11 mouse cellular contexts compared by ENCODE assay signal in the genomic region with DNA sequence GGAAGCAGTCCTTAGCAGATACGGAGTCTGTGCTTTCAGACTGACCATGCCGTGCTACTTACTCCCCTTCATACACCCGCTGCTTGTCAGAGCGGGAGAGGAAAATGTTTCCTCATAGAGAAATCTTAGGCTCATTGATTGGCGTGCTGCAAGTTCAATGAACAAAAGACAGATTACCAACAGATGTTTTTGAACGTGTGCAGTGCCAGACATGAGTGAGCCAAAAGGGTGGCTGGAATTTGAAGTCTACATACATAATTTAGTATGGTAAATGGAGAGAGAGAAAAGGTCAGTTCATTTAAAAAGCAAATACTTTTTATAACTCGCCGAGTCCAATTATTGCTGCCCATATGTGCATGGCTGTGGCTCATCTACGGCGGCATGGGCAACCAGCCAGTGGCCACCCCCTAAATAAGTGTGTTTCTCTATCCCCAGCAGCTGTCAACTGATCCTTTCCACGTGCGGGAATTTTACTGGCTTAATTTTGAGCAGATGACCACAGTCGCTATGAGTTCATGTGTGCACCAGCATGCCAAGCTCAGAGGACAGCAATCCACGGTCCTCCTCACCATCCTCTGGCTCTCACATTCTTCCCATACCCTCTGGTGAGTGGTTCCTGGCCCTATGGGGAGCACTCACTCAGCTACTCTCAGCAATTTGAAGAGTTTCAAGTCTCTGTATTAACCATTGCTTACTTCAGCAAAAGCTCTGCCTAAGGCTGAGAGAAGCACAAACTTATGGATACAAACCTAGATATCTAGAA.
DNase-seq lines count a peak whose midpoint lies in the region; ATAC-seq and TF ChIP-seq lines count a peak whose summit lies in the region.
"Had no signal": no experiment of that assay in that cellular context is flagged by ENCODE, and none has a peak within 500 bp of the region (broad histone marks: within the 10 kb centered on the region; RNA-seq: fewer than 3 reads in every experiment).

No protein-coding gene starts in this region.

- H3K4me3 ChIP-seq in midbrain, embryonic 11.5 days (ENCODE audit: low read depth, low read length), result no peak overlapping the region
- no peak overlapping the region for H3K4me3 ChIP-seq in midbrain, embryonic 10.5 days
- H3K4me3 ChIP-seq in forebrain, embryonic 16.5 days (replicated peaks; ENCODE audit: low read length), result no peak overlapping the region
- H3K4me3 ChIP-seq in limb, embryonic 15.5 days, result no peak overlapping the region
- no peak overlapping the region for H3K4me3 ChIP-seq in midbrain, postnatal 0 days (ENCODE audit: low read depth, low read length)

- no peak for TF ChIP-seq CTCF in midbrain, postnatal 0 days (IDR thresholded peaks at IDR 0.05)

- H3K4me2 ChIP-seq in midbrain, embryonic 11.5 days, result no peak overlapping the region
- H3K4me2 ChIP-seq in forebrain, embryonic 16.5 days (ENCODE audit: low read length), result peak overlapping the region; percentile 17; the same call in 1 of the 2 replicates
- H3K4me2 ChIP-seq in limb, embryonic 15.5 days, result peak overlapping the region; percentile 19; the same call in 1 of the 2 replicates
- H3K4me2 ChIP-seq in midbrain, postnatal 0 days (ENCODE audit: low read depth, low read length, poor library complexity, severe bottlenecking), result peak overlapping the region; percentile 24

- DNase-seq in midbrain, embryonic 11.5 days (ENCODE audit: low spot score, missing footprints), result no peak
- no peak for DNase-seq in midbrain, embryonic 10.5 days (ENCODE audit: low spot score)
- peak; percentile 30 for DNase-seq in midbrain, postnatal 0 days (ENCODE audit: low spot score)
- DNase-seq in spleen, postnatal 14 days (ENCODE audit: low spot score in 2 of 2), result no peak
- no peak for DNase-seq in urinary bladder, postnatal 4 days (ENCODE audit: low spot score in 2 of 2)
- DNase-seq: adrenal gland, adult 2 months; heart, adult 11 months had no signal

- no peaks in the 10 kb centered on the region for H3K27me3 ChIP-seq in midbrain, embryonic 11.5 days (ENCODE audit: control insufficient read depth, insufficient read depth, low read length)
- H3K27me3 ChIP-seq in midbrain, embryonic 10.5 days (ENCODE audit: low read depth, poor library complexity, severe bottlenecking), result no peaks in the 10 kb centered on the region
- no peaks in the 10 kb centered on the region for H3K27me3 ChIP-seq in forebrain, embryonic 16.5 days (replicated peaks; ENCODE audit: control insufficient read depth, insufficient read depth, low read length)
- H3K27me3 ChIP-seq in limb, embryonic 15.5 days, result no peaks in the 10 kb centered on the region
- no peaks in the 10 kb centered on the region for H3K27me3 ChIP-seq in midbrain, postnatal 0 days (ENCODE audit: insufficient read depth, low read length)

- WGBS in midbrain, embryonic 11.5 days, result 63% methylated on average over 14 of the region's 14 CpGs
- WGBS in midbrain, embryonic 10.5 days, result 76% methylated on average over 14 of the region's 14 CpGs
- WGBS in forebrain, embryonic 16.5 days, result 20% methylated on average over 14 of the region's 14 CpGs
- whole genome bisulfite sequencing in limb, embryonic 15.5 days, result 28% methylated on average over 14 of the region's 14 CpGs
- WGBS in midbrain, postnatal 0 days, result 31% methylated on average over 14 of the region's 14 CpGs

- H3K4me1 ChIP-seq in midbrain, embryonic 11.5 days (ENCODE audit: control insufficient read depth, insufficient read depth, low read length), result no peaks in the 10 kb centered on the region
- peaks cover 8% of the 10 kb centered on the region; the same call in 1 of the 2 replicates for H3K4me1 ChIP-seq in midbrain, embryonic 10.5 days
- H3K4me1 ChIP-seq in forebrain, embryonic 16.5 days (replicated peaks; ENCODE audit: control insufficient read depth, insufficient read depth, low read length), result peaks cover 7% of the 10 kb centered on the region
- 0 out of 2 replicates have a peak, but pooled peaks cover 7% of the 10 kb centered on the region for H3K4me1 ChIP-seq in limb, embryonic 15.5 days
- H3K4me1 ChIP-seq in midbrain, postnatal 0 days (ENCODE audit: insufficient read depth, low read length), result no peaks in the 10 kb centered on the region; the same call in 1 of the 2 replicates

- no peak overlapping the region for H3K27ac ChIP-seq in midbrain, embryonic 11.5 days (ENCODE audit: low read depth, low read length)
- no peak overlapping the region for H3K27ac ChIP-seq in midbrain, embryonic 10.5 days (replicated peaks)
- peak overlapping the region; percentile 25; the same call in 1 of the 2 replicates for H3K27ac ChIP-seq in forebrain, embryonic 16.5 days (ENCODE audit: low read length)
- 0 out of 2 replicates have a peak overlapping the region, but pooled peaks have one; percentile 22 for H3K27ac ChIP-seq in limb, embryonic 15.5 days
- no peak overlapping the region for H3K27ac ChIP-seq in midbrain, postnatal 0 days (ENCODE audit: low read depth, low read length)

- no peaks in the 10 kb centered on the region for H3K9me3 ChIP-seq in midbrain, embryonic 11.5 days (ENCODE audit: control insufficient read depth, low read length)
- H3K9me3 ChIP-seq in midbrain, embryonic 10.5 days (replicated peaks), result no peaks in the 10 kb centered on the region
- H3K9me3 ChIP-seq in forebrain, embryonic 16.5 days (ENCODE audit: control insufficient read depth, low read length), result no peaks in the 10 kb centered on the region
- H3K9me3 ChIP-seq in limb, embryonic 15.5 days, result no peaks in the 10 kb centered on the region
- H3K9me3 ChIP-seq in midbrain, postnatal 0 days (ENCODE audit: low read length), result no peaks in the 10 kb centered on the region

- peak; percentile 78 for ATAC-seq in midbrain, embryonic 11.5 days (ENCODE audit: low FRiP score)
- peak; percentile 74 for ATAC-seq in forebrain, embryonic 16.5 days
- ATAC-seq in limb, embryonic 15.5 days (ENCODE audit: insufficient number of reproducible peaks, low FRiP score, low TSS enrichment, low read depth), result peak; percentile 65
- peak; percentile 44; the same call in 1 of the 2 replicates for ATAC-seq in midbrain, postnatal 0 days (ENCODE audit: low FRiP score)
- ATAC-seq in CD4-positive, CD25-positive, alpha-beta regulatory T cell, adult 4 months, result no peak
- ATAC-seq: inflammation-experienced regulatory T-cells, adult 6 months had no signal

- no peaks in the 10 kb centered on the region for H3K36me3 ChIP-seq in midbrain, embryonic 11.5 days (ENCODE audit: control insufficient read depth, insufficient read depth, low read length)
- H3K36me3 ChIP-seq in midbrain, embryonic 10.5 days, result no peaks in the 10 kb centered on the region
- H3K36me3 ChIP-seq in forebrain, embryonic 16.5 days (ENCODE audit: control insufficient read depth, insufficient read depth), result no peaks in the 10 kb centered on the region
- no peaks in the 10 kb centered on the region for H3K36me3 ChIP-seq in limb, embryonic 15.5 days
- H3K36me3 ChIP-seq in midbrain, postnatal 0 days (ENCODE audit: insufficient read depth, low read length), result no peaks in the 10 kb centered on the region

- no peak overlapping the region for H3K9ac ChIP-seq in midbrain, embryonic 11.5 days (ENCODE audit: low read length)
- H3K9ac ChIP-seq in forebrain, embryonic 16.5 days (replicated peaks; ENCODE audit: low read depth, low read length), result no peak overlapping the region
- H3K9ac ChIP-seq in limb, embryonic 15.5 days, result no peak overlapping the region
- no peak overlapping the region for H3K9ac ChIP-seq in midbrain, postnatal 0 days (replicated peaks; ENCODE audit: low read length, poor library complexity, severe bottlenecking)

Comparison
In these comparisons a context has a peak if more than half of its experiments do, and no peak if none do; other contexts are left out.
1. H3K27ac ChIP-seq: peak in forebrain, embryonic 16.5 days (single experiment) and limb, embryonic 15.5 days (single experiment); none in midbrain, embryonic 11.5 days (single experiment), midbrain, embryonic 10.5 days (single experiment) and midbrain, postnatal 0 days (single experiment).